Mouse (Mus musculus) midbrain, postnatal 0 days (tissue): ENCODE results near the gene Ttc27. TPM values are rescaled to one million over a fixed set of nuclear protein-coding genes. Genes with fewer than 3 reads are reported as not detected.

Source experiments
- ATAC-seq: fragments of 200-750 bp; cut with Nextera tagmentation; 2 replicates; pipeline ENCODE4 v1.8.0; 2017; ENCODE audit warnings: moderate number of reproducible peaks, mild to moderate bottlenecking, moderate TSS enrichment, moderate library complexity; ENCODE audit not compliant: low FRiP score
- DNase-seq: peaks from one replicate; pipeline ENCODE4 v3.0.0-alpha.2; 2015; ENCODE audit warnings: low spot score
- H3K27ac ChIP-seq: fragments of 300-500 bp; sonication (generic); 2 replicates; pipeline ENCODE4 v1.5.1; 2014; ENCODE audit warnings: low read depth, mild to moderate bottlenecking, low read length, mixed read lengths
- H3K27me3 ChIP-seq: fragments of 300-500 bp; sonication (generic); 2 replicates; pipeline ENCODE4 v1.6.1; 2014; ENCODE audit warnings: low read length, control low read depth, mixed read lengths; ENCODE audit not compliant: insufficient read depth
- H3K36me3 ChIP-seq: fragments of 300-500 bp; sonication (generic); 2 replicates; pipeline ENCODE4 v1.6.1; 2014; ENCODE audit warnings: low read length, control low read depth, mixed read lengths; ENCODE audit not compliant: insufficient read depth
- H3K4me1 ChIP-seq: fragments of 300-500 bp; sonication (generic); 2 replicates; pipeline ENCODE4 v1.6.1; 2014; ENCODE audit warnings: mild to moderate bottlenecking, control low read depth, antibody characterized with exemption, low read length, mixed read lengths; ENCODE audit not compliant: insufficient read depth
- H3K4me2 ChIP-seq: fragments of 300-500 bp; sonication (generic); 2 replicates; pipeline ENCODE4 v1.6.1; 2014; ENCODE audit warnings: low read depth, mild to moderate bottlenecking, low read length, mixed read lengths; ENCODE audit not compliant: poor library complexity, severe bottlenecking
- H3K4me3 ChIP-seq: fragments of 300-500 bp; sonication (generic); 2 replicates; pipeline ENCODE4 v1.5.1; 2014; ENCODE audit warnings: low read depth, mild to moderate bottlenecking, low read length, moderate library complexity
- H3K9ac ChIP-seq: fragments of 300-500 bp; sonication (generic); replicated peaks from 2 replicates; pipeline ENCODE4 v1.6.1; 2014; ENCODE audit warnings: mild to moderate bottlenecking, low read length, moderate library complexity, mixed read lengths; ENCODE audit not compliant: poor library complexity, severe bottlenecking
- H3K9me3 ChIP-seq: fragments of 300-500 bp; sonication (generic); 2 replicates; pipeline ENCODE4 v1.6.1; 2016; ENCODE audit warnings: low read length, control low read depth
- CTCF ChIP-seq: IDR thresholded peaks from 2 replicates; pipeline ENCODE4 v1.5.1; 2016; ENCODE audit warnings: antibody characterized with exemption, mild to moderate bottlenecking
- WGBS: fragments of 180-500 bp; shearing (Covaris S2); extraction: QIAGEN DNeasy Blood & Tissue Kit; methylation state at CpG from one replicate; pipeline ENCODE4 v1.1.7; 2014; 5-methylcytosine and 5-hydroxymethylcytosine counted together
- polyA plus RNA-seq: library from polyadenylated mRNA; unstranded; fragments of >200 nt; fragmentation: Nextera tagmentation; extraction: Ambion mirVana; gene quantifications from 2 replicates; pipeline ENCODE4 v1.2.1, GENCODE M21; 2015
- total RNA-seq: library from RNA; depleted of rRNA; stranded (reverse); fragments of >200 nt; gene quantifications from 2 replicates; pipeline ENCODE4 v1.2.3, GENCODE M21; 2014

Ttc27 gene
- total and polyA plus RNA-seq, 2 experiments from 2014 or later, result 12.6 to 13.0 TPM

DNA sequence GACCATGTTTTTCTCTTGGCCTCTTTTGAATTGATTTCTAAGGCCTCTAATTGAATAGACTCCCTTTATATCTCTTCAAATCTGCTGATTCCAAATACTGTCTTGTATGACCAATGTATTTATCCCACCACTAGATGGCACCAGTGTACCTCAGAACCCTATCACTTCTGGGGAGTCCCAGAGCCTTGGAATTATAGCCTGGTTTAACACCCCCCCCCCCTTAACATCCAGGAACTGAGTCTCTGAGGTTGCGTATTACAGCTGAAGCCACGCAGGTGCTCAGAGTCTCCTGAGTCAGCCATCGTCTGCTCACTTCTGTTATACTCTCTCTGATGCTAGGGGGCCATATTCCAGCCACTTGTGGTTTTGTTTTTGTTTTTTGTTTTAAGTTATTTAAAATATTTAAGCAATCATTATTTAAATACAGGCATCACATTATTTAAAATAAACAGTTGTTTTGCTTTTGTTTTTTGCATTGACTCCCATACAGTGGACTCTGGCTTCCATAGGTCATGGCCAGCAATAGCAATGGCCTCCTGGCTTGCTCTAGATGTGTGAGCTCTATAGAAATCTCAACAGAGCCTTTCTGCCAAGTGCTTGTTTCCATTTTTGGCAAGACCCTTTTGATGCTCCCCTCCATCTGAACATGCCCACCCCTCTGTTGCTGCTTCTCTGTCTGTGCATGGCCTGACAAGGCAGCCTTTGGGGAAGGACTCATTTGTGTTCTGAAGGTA is 93.5 kb downstream of the Ttc27 start:
- ATAC-seq (no peak), DNase-seq (peak; percentile 74)
- Histone ChIP-seq H3K27ac (no peak overlapping the region), H3K9me3 (no peaks in the 10 kb centered on the region), H3K27me3 (no peaks in the 10 kb centered on the region), H3K9ac (no peak overlapping the region), H3K4me3 (no peak overlapping the region), H3K4me2 (no peak overlapping the region), H3K4me1 (no peaks in the 10 kb centered on the region), H3K36me3 (no peaks in the 10 kb centered on the region)
- TF ChIP-seq CTCF, result peak; percentile 80
- WGBS, result 51% methylated on average over 3 of the region's 3 CpGs

- Histone ChIP-seq H3K27me3 (no peaks in the 10 kb centered on the region), H3K4me1 (no peaks in the 10 kb centered on the region), H3K36me3 (no peaks in the 10 kb centered on the region), H3K4me2 (no peak overlapping the region), H3K9me3 (peaks cover 10% of the 10 kb centered on the region; the same call in 1 of the 2 replicates), H3K4me3 (no peak overlapping the region), H3K27ac (no peak overlapping the region), H3K9ac (no peak overlapping the region)
- TF ChIP-seq CTCF, result no peak
- no peak for ATAC-seq
- no peak for DNase-seq
- 83% methylated on average over 2 of the region's 2 CpGs for WGBS
These were observed 102.2 kb downstream of the Ttc27 start for GRCm38 (mm10) chr17:74819711-74820110.

GRCm38 (mm10) chr17:74830851-74831250 is 113.3 kb downstream of the Ttc27 start:
- no peak for TF ChIP-seq CTCF
- no peaks in the 10 kb centered on the region for H3K27me3 ChIP-seq
- H3K36me3 ChIP-seq, result no peaks in the 10 kb centered on the region
- WGBS, result 94% methylated on average over 2 of the region's 2 CpGs
- H3K4me3 ChIP-seq, result no peak overlapping the region
- no peak overlapping the region for H3K9ac ChIP-seq
- no peaks in the 10 kb centered on the region for H3K4me1 ChIP-seq
- no peaks in the 10 kb centered on the region for H3K9me3 ChIP-seq
- DNase-seq (no peak), ATAC-seq (no peak)
- no peak overlapping the region for H3K27ac ChIP-seq
- H3K4me2 ChIP-seq, result no peak overlapping the region

GRCm38 (mm10) chr17:74841721-74842120 is 124.2 kb downstream of the Ttc27 start:
- TF ChIP-seq CTCF, result no peak
- H3K4me1 ChIP-seq, result no peaks in the 10 kb centered on the region
- H3K9me3 ChIP-seq, result no peaks in the 10 kb centered on the region
- no peaks in the 10 kb centered on the region for H3K27me3 ChIP-seq
- 71% methylated on average over 3 of the region's 3 CpGs for WGBS
- DNase-seq (no peak), ATAC-seq (no peak)
- H3K4me2 ChIP-seq, result no peak overlapping the region
- no peak overlapping the region for H3K27ac ChIP-seq
- no peak overlapping the region for H3K9ac ChIP-seq
- H3K4me3 ChIP-seq, result no peak overlapping the region
- no peaks in the 10 kb centered on the region for H3K36me3 ChIP-seq

DNA sequence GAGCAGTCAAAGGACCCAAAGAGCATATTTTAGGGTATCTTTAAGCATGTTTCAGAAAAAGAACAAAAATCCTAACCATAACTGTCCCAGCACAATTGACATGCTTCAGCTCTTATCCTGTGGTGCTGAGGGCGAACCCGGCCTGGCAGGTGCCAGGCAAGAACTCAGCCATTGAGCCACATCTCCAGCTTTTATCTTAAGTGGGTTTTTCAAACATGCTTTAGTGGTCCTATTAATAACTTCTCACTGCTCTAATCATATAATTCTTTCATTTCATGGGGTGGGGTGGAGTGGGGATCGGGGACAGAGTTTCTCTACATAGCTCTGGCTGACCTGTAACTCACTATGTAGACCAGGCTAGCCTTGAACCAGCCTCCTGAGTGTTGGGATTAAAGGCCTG is 125.1 kb downstream of the Ttc27 start:
- no peaks in the 10 kb centered on the region for H3K36me3 ChIP-seq
- H3K9me3 ChIP-seq, result no peaks in the 10 kb centered on the region
- no peaks in the 10 kb centered on the region for H3K27me3 ChIP-seq
- H3K4me1 ChIP-seq, result no peaks in the 10 kb centered on the region
- H3K4me3 ChIP-seq, result no peak overlapping the region
- DNase-seq, result no peak
- H3K4me2 ChIP-seq, result no peak overlapping the region
- no peak overlapping the region for H3K9ac ChIP-seq
- H3K27ac ChIP-seq, result no peak overlapping the region
- TF ChIP-seq CTCF, result no peak
- ATAC-seq, result no peak
- 96% methylated on average over 3 of the region's 3 CpGs for WGBS

GRCm38 (mm10) chr17:74843486-74843885 is 126.0 kb downstream of the Ttc27 start:
- H3K27me3 ChIP-seq, result no peaks in the 10 kb centered on the region
- TF ChIP-seq CTCF, result no peak
- no peaks in the 10 kb centered on the region for H3K9me3 ChIP-seq
- H3K4me2 ChIP-seq, result no peak overlapping the region
- no peaks in the 10 kb centered on the region for H3K4me1 ChIP-seq
- 84% methylated on average over 6 of the region's 6 CpGs for WGBS
- H3K9ac ChIP-seq, result no peak overlapping the region
- no peak for ATAC-seq
- no peak overlapping the region for H3K27ac ChIP-seq
- DNase-seq, result no peak
- H3K36me3 ChIP-seq, result no peaks in the 10 kb centered on the region
- H3K4me3 ChIP-seq, result no peak overlapping the region
